Mouse (Mus musculus) spleen, postnatal 14 days (tissue): ENCODE data around the gene Acsf3.

Source experiments
- DNase-seq, 2 experiments: peaks; one replicate each; pipeline ENCODE4 v3.0.0; 2021 to 2022; ENCODE audit warnings: low spot score in 2 of 2

Gene Acsf3

DNA sequence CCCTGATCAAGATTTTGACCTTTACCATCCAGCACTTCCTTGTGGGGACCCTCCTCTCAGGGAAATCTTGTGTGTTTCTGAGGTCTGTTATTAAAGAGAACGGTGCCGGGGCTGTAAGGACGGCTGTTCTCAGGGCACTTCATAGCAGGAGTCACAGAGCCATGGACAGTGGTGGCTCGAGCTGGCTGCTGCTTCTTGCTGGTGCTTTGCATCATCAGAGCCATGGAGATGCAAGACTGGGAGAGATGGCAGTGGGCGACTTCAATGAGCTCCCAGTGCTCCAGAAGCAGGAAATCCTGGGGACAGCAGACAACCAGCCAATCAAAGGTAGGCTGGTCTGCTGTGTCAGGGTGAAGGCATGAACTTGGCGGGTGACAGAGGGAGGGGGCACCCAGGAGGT, 14.2 kb upstream of the Acsf3 start:
- DNase-seq, result no peak

DNA sequence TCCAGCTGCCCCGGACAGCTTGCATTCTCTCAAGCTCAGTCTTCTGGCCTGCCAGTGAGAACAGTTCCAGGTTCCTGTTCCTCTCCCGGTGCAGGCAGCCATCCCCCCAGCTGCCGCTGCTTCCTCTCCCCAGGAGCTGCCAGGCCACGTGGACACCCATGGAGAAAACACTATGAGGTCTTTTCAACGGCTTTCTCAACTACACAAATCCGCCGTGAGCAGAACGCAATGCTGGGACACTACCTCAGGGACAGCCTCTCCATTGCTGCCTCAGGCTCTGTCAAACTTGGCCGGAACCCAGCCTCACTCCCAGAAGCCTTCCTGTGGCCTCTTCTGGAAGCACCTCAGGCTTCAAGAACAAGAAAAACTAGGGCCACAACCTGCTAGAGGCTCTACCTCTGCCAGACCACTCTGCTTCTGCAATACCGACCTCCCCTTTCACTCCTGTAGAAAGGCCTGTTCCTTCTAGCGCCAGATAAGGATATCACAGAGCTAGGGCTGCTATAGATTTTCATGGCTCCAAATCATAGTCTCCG, 12.5 kb upstream of the Acsf3 start:
- no peak for DNase-seq

DNA sequence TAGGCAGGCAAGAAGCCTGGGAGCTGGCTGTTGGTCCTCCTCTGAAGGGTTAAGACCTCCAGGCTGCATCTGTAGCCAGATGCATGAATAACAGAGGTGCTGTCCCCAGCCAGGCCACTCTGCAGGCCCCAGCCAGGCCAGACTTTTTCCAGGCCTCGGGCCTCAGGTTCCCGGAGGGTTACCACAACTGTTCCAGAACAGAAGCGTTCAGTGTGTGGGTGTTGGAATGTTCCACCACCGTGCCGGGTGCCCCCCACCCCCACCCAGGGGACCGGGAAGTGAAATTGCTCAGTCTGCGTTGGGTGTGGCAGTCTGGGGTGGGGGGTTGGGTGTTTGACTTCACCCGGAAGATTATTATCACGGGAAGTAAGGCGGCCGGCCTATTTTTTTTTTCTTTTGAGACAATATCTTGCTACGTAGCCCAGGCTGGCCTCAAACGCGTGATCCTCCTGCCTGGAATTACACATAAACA, 12.0 kb upstream of the Acsf3 start:
- no peak for DNase-seq

DNA sequence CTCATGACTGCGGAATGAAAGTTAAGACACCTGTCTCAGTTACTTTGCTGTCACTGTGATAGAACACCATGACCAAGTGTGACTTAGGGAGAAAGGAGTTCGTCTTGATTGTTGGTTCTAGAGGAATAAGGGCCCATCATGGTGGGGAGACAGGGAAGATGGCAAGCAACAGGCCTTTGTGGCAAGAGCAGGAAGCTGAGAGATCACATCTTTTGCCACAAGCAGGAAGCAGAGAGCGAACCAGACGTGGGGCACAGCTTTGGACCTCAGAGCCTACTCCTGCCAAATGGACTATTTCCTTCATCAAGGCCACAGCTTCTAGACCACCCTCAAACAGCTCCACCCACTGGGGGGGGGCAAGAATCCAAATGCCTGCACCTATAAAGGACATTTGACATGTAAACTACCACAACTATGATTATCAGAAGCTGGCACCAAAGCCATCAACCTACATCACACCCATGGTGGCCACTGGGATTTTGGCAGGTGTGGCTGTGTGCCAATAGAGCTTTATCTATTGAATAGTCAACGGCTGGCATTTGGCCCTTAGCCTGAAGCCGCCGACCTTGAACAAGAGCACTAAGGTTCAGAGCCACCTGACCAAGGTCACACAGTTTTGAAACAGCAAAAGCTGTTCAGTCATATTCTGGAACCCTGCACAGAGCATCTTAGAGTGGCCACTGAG, 10.4 kb upstream of the Acsf3 start:
- no peak for DNase-seq

DNA sequence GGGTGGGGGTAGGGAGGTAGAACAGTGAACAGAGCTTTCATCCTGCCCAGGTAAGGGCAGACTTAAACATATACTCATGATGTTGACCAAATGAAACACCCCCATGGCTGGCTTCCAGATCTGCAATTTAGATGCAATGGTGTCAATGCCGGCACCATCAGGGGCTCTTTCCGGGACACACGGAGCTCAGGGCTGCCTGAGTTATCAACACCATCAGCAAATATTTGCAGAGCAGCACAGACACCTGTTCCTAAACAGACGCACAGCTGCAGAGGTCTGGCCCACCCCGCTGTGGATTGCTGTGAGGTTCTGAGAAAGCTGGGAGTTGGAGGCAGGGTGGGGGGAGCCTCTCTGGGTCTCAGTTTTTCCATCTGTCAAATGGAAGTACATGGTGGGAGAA, 9.1 kb upstream of the Acsf3 start:
- no peak for DNase-seq

DNA sequence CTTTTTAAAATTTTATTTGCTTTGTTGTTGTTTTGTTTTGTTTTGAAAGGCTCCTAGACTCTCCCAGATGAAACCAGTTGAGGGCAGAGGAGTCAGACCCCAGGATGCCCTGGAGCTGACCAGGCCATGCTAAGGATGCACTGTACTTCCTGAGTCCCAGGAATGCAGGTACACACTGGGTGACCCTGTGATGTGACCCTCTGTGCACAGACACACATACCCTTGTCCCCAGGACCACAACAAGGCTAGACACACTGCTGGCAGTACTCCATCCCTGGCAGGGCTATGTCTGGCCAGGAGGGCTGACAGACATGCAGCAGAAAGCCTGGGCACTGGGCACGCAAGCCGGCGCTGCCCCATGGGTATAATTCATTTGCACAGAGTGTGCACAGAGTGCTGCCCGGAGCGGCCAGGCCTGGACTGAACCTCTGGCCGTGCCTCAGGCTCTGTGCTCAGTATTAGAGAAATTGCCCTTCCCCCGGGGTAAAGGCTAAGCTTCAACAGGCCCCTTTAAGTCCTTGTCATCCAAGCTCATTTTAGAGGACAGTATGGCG, 8.6 kb upstream of the Acsf3 start:
- DNase-seq, result no peak

DNA sequence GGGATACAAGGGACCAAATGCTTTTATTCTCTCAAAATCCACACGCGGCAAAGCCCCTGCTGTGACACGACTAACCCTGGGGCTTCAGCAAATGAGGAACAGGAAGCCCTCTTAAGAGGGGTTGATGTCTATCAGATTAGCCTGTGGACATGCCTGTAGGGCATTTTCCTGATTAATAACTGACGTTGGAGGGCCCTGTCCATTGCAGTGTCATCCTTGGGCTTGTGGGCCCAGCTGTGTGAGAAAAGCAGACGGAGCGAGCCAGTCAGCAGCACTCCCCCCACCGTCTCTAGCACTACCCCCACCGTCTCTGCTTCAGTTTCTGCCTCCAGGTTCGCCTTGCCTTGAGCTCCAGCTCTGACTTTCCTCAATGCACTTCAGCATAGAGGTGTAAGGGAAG, 8.1 kb upstream of the Acsf3 start:
- no peak for DNase-seq

DNA sequence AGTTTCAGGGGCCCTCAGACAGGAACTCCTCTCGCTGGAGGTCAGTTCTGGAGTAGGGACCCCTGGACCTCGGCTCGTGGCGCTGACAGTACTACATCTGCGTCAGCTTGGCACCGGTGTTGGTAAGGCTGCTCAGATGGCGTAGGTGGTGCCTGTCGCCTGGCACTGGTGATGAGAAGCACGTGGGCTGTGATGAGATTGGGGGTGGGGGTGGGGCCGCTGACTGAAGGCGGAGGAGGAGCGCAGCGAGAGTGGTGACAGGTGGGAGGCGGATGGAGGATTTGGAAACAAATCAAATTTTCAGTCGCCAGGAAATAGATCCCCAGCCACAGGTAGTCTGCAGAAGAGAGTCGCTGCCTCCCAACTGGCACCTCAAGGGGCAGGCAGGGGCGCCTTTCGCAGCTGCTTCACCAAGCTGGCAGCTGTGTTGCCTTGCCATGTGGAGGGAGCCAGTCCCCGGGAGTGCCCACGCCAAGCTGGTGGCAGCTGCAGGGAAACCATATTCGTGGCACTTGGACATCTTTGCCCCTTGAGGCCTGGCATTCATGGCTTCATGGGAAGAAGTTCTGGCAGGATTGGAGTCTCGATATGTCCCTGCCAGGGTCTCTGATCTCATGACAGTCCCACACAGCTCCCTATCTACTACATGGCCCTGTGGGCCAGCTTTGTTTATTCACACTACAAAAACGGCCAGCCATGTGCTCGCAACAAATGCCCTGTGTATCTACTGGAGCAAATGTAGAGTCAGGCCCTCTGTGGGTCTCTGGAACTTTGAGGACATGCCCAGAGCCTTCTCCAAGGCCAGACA, 5.8 kb upstream of the Acsf3 start:
- no peak for DNase-seq

DNA sequence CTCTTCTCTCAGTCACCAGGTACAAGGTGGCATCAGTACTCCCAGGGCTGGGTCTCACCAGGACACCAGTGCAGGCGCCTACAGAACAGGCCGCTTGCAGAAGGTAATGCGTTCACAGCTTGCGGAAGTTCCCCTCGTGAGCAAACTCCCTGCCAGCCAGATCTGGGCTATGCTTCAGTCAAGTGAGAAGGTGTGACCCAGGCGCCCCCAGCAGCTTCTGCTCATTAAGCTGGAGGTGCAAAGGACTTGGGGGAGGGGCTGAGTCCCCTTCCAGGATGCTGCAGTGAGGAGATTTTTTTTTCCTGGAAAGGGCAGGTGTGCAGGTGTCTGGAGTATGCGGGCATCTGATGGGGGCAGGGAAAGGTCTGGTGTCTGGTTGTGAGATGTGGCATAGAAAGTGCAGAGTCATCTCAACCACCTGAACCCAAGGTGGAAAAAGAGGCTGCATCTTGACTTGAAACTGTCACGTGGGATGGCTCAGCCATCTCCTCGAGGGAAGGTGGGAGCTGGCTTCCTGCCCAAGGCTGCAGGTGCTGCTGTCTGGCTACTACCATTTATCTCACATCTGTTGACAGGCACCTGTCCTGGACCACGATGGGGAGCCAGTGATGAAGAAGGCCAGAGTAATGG, 2.7 kb upstream of the Acsf3 start:
- DNase-seq, result no peak

DNA sequence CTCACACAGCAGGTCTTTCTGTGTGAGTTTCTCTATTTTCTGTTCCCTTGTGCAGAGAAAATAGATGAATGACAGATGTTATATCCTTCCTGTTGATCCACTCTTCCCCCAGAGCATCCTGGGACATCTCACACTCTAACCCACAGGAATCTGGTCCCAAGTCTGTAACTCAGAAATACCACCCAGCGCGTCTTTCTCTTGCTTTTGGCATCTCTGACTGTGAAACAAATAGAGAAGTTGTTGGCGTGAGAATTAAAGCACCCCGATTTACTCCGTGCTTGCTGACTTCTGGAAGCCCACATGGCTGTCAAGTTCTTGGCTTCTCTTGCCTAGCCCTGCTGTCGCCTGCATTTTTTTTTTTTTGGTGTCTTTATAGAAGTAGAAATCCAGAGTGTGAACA, 2.4 kb downstream of the Acsf3 start:
- DNase-seq, result no peak

DNA sequence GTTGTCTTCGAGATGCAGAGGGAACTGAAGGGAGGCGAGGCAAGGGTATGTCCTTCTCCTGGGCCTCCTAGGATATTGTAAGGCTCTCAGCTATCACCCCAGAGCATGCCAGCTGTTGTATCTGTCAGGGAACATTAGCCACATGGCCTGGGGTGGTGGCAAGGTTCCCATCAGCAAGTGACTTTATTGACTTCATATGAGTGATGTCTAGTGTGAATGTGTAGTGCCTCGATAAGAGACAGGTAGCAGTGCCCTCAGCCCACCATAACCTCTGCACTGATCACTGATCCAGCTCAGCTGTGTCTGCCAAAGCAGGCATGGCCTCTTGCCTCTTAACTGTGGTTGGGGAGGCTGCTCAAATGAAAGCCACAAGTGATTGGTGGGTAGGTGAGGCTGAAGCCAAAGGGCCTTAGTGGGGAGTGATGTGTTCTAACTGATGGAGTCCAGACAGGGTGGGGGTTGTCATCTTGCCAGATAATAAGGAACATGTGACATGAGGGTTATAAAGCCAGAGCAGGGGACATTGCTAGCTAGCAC, 3.5 kb downstream of the Acsf3 start:
- no peak for DNase-seq

DNA sequence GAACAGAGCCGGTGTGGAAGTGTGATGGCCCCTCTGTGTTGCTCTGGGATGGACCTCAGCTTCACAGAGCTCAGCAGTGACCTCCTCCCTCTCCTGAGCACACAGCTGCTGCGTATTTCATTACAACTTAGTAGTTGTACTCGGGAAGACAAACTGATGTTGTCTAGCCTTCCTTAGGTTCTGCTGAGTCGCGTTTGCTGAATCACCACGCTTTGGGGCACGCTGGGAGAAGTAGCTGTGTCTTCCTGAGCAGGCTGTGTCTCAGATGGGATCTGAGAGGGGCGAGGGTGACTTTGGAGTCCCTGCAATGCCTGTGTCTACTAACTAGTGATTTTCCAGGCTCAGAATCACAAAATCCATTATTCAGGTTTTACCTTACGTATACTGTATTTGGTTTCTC, 4.0 kb downstream of the Acsf3 start:
- no peak for DNase-seq

DNA sequence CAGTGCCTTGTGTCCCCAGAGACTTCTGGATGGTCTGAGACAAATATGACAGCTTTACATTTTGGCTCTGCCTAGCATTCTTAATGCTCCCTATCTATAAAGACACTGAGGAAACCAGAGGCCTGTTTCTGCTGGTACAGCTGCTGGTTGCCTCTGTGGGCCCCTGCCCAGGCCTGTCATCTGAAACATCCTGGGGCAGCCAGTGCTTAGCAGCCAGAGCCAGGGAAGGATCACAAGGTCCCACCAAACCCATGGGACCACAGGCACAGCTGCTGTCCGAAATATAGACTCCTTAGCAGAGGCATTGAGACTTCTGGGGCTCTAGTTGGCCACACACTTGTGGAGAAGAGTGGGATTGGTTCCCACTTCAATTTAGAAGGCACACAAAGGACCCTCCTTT, 9.5 kb downstream of the Acsf3 start:
- no peak for DNase-seq

DNA sequence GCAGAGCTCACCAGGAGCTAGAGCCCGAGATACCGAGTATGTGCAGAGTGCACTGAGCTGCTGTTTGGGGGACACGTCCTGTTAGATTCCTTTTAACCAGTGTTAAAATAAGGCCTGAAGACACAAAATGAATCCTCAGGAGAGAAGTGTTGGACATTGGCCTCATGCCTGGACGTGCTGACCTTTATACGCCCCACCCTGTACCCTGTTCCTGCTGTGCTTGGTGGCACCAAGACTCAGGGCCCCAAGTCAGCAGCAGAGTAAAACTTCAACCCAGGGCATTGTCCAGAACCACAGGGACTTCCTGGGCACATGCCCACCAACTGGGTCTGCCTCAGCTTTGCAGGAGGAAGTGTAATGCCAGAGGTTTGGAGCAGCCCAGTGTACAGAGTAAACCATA, 14.5 kb downstream of the Acsf3 start:
- no peak for DNase-seq

DNA sequence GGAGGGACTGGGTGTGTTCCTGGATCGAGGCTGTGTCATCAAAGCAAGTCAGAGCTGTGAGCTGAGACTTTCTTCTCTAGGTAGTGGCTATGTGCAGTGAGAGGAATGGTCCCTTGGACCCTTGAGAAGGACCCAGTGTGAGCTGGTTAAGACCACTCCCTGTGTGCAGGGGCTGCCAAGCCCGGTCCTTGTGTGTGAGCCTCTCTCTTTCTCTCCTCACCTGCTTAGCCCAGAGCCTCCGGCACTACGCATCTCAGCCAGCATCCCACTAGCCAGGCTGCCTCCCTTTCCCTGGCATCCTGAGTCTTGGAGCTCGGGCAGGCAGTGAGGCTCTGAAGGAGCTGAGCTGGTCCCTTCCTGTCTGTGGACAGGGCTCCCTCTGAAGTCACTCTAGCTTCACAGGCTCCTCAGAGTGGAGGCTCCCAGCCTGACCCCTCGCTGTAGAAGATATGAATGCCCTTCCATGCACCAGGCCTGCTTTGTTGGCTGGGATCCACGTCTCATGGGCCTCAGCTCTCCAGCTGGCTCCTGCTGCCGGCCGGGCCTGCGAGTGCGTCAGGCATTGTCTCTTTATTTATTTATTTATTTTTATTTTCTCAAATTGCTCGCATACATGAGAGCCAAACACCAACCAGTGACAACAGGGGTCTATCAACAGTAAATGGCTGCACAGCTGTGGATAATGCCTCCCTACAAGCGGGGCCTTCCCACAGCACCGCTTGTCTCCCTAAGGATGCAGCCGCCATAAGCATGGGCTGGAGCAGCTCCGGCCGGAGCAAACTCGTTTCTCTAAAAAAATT, 18.3 kb downstream of the Acsf3 start:
- no peak for DNase-seq

DNA sequence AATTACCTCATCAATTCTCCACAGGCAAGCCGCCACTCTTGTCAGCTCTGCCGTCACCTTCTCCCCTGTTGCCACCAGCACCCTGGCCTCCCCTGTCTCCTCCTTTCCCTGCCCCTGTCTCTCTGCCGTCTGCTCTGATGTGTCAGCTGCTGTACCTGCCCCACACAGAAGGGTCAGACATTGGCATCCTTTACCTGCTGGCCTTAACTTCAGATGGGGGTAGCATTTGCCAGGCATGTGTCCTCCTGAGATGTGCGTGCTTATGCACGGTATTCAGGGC, 18.8 kb downstream of the Acsf3 start:
- no peak for DNase-seq

DNA sequence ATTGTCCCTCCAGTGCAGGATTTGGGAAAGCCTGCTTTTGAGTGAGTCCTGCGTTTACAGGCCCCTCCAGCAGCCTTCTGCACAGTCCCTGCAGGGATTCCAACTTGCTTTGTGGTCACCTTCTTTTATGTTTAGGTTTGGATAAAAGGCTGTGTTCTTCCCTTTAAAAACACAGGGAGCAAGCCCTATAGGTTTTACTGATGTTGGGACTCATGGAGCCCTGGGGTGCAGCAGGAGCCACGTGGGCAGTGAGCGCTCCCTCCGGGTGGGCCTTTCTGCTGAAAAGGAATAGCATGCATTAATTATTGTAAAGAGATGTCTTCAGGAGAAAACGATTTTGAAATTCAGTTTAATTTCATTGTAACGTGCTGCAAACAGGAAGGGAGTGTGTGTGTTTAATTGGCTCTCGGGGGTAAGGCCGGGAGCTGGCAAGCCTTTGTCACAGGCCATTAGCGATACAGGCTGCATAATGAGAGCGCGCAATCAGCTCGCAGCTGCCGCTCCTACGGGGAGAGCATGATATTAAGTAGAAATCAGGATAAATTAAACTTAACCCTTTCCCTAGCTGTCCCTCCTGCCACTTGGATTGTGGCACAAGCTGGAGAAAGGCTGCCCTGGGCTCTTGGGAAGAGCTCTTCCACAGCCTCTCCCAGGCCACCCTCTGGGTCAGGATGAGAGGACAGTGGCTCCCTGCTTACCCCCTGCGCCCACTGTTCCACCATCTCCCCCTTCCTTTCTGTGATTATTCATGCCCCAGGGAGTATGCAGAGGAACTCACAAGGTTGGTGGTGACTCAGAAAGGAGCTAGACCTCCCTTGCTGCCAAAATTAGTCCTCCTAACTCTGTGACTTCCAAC, 28.8 kb downstream of the Acsf3 start:
- no peak for DNase-seq

DNA sequence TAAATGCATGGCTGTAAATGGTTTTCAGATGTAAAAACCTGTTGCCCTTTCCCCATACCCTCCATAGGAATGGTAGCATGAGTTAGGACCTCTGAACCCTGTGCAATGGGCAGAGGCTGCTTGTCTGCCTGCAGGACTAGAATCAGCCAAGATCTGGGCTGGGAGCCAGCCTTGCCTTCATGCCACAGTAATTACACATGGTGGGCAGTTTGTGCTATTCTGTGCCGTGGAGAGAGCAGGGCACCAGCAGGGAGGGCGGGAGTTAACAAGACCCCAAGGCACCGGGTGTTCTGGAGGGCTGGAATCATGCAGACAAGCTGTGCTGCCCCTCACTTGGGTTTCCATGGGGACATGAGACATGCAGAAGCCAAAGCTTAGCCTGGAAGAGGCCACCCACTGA, 30.1 kb downstream of the Acsf3 start:
- DNase-seq, result no peak

DNA sequence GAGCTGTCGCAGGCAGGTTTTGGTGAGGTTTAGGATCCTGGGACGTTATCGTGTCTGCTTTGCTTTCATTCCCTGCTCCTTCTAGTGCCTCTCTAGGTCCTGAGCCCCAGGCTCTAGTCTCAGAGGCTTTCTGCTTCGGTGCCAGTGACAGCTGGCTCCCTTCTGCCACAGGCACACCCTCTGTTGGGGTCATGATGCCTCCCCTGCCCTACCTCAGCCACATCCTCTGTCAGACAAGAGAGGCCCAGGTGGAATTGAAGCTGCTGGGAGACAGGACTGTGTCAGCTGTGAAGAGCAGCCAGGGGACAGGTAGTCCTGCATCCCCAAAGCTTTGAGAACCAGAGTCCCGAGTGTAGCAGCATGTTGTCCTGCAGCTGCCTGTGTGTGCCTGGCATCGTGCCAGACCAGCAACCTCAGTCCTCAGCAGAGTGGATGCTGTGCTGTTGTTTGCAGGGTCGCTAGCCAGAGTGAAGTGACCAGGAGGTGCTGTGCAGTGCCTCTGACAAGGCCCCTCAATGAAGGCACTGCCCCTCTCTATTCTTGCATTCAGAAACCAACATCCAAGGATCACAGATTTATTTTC, 31.8 kb downstream of the Acsf3 start:
- no peak for DNase-seq

DNA sequence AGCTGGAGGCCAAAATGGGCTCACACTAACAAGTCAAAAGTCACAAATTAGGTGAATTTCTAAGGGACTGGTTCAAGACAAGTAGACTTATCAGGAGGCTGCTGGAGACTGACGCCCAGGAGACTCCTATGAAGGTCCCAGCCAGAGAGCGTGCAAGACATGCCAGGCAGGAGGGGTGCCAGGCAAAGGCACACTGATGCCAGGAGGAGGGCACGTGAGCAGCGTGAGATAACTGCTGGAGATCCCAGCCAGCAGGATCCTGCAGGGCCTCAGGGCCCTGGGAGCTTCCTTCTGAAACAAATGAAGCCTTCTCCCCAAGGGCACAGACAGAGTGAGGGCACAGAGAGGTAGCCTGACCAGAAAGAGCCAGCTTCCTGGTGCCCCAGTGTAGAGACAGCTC, 32.6 kb downstream of the Acsf3 start:
- DNase-seq, result no peak
